Mouse (Mus musculus) E14TG2a.4 (cell line): ENCODE measurements around the gene Ablim1.

Experiments used
- CTCF ChIP-seq: conservative IDR thresholded peaks from 2 replicates; pipeline ENCODE4 v1.5.1; 2014; ENCODE audit warnings: low read length
- NANOG ChIP-seq: IDR thresholded peaks from 2 replicates; pipeline ENCODE4 v1.6.1; 2014; ENCODE audit warnings: borderline replicate concordance, low read length, mixed read lengths
- POU5F1 ChIP-seq: IDR thresholded peaks from 2 replicates; pipeline ENCODE4 v1.6.1; 2014; ENCODE audit warnings: low read length, borderline replicate concordance

GRCm38 (mm10) chr19:57091278-57091677 is 223.4 kb downstream of the Ablim1 start:
- TF ChIP-seq CTCF = no peak
- no peak for TF ChIP-seq POU5F1
- no peak for TF ChIP-seq NANOG
